Mouse (Mus musculus) spleen, adult 2 months (tissue): ENCODE data around the gene Ankrd39.

Experiments
- CTCF ChIP-seq: fragments of 200-500 bp; IDR thresholded peaks from 2 replicates; pipeline ENCODE4 v1.5.1; 2011; ENCODE audit warnings: mild to moderate bottlenecking, inconsistent platforms; ENCODE audit not compliant: insufficient read depth, insufficient read length, insufficient replicate concordance; ENCODE audit errors: extremely low read depth
- POLR2A ChIP-seq: fragments of 200-500 bp; IDR thresholded peaks from 2 replicates; pipeline ENCODE4 v1.6.1; 2011; ENCODE audit warnings: low read depth, low read length, inconsistent platforms

DNA sequence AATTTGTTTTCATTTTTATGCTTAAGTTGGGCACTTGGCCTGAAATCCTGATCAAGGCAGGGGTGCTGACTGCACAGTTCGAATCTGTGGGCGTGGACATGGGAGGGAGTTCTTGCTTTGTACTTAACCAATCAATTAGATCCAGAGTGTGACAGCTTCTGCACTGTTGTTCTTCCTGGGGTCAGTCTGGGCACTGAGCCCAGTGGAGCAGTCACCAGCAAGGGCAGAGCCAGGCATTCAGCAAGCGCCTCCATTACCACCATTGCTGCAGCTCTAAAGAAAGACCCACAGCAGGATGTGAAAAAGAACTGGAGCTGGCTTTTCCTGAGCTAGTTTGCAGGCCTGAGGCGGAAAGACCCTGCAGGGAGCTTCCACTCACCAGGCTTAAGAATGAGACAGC lies 48.9 kb upstream of the Ankrd39 start:
- no peak for TF ChIP-seq CTCF
- TF ChIP-seq POLR2A, result no peak
